Mouse (Mus musculus) adrenal gland, adult 18-20 months (tissue): Measurements from ENCODE around the gene Olfr1181. TPM values are rescaled to one million over a fixed set of nuclear protein-coding genes. Genes with fewer than 3 reads are reported as not detected.
"Not testable (repeated sequence)": the region's sequence is repeated elsewhere in the genome, so short reads cannot be mapped to it uniquely, and the experiment has no call there.

Source experiments
- DNase-seq, 2 experiments: peaks; one replicate each; pipeline ENCODE4 v3.0.0; 2021 to 2022; ENCODE audit warnings: low spot score in 2 of 2
- long read RNA-seq, 2 experiments: library from polyadenylated mRNA; stranded (forward); transcript quantifications; one replicate each; pipeline ENCODE4 v2.0.0; 2021
- total RNA-seq, 2 experiments: library from RNA; stranded (reverse); gene quantifications; 1 replicate in 1 of 2; 2 replicates in 1 of 2; pipeline ENCODE4 v1.2.3; 2021

The Olfr1181 gene
- total RNA-seq: not detected
- long read RNA-seq, experiment 1: 0 reads
- long read RNA-seq, experiment 2: 0 reads

- DNase-seq: no peak
Measured at GRCm38 (mm10) chr2:88426071-88426470, at the start of gene Olfr1181. TSS of gene Olfr1181 (minus strand) at chr2:88426171.

- DNase-seq: not testable (repeated sequence)
Measured at GRCm38 (mm10) chr2:88454567-88454966, 28.6 kb upstream of the Olfr1181 start, which contains the start of gene Olfr1183. TSS of gene Olfr1183 (plus strand) at chr2:88454867.

- no peak for DNase-seq
Measured at GRCm38 (mm10) chr2:88449031-88449430, 23.1 kb upstream of the Olfr1181 start, which contains the start of gene Gm13757. TSS of gene Gm13757 (minus strand) at chr2:88449131.

GRCm38 (mm10) chr2:88419051-88419450 is 6.9 kb downstream of the Olfr1181 start, which contains the start of gene Olfr1180:
TSS of gene Olfr1180 (minus strand) at chr2:88419151.
- no peak for DNase-seq

- DNase-seq: no peak
Measured at GRCm38 (mm10) chr2:88406353-88406752, 19.6 kb downstream of the Olfr1181 start, which contains the start of gene Olfr1179. TSS of gene Olfr1179 (minus strand) at chr2:88406453.

GRCm38 (mm10) chr2:88386762-88387161 is 39.2 kb downstream of the Olfr1181 start, which contains the start of gene Olfr1178:
TSS of gene Olfr1178 (plus strand) at chr2:88387062.
- DNase-seq: no peak

Other genes starting within 250 kb of the Olfr1181 start
- gene Olfr1168, start 244.3 kb downstream of the Olfr1181 start, total RNA-seq: not detected
- gene Olfr1170, start 197.8 kb downstream of the Olfr1181 start, total RNA-seq: not detected
- gene Olfr1173, start 146.3 kb downstream of the Olfr1181 start, total RNA-seq: not detected
- not detected for gene Olfr1174-ps, start 111.0 kb downstream of the Olfr1181 start, total RNA-seq
- gene Olfr1175-ps, start 99.0 kb downstream of the Olfr1181 start, total RNA-seq: not detected
- gene Olfr1176, start 89.5 kb downstream of the Olfr1181 start, total RNA-seq: not detected
- not detected for gene Olfr1177-ps, start 79.7 kb downstream of the Olfr1181 start, total RNA-seq
- not detected for gene Olfr1178, start 39.1 kb downstream of the Olfr1181 start, total RNA-seq
- gene Olfr1179, start 19.7 kb downstream of the Olfr1181 start, total RNA-seq: not detected
- not detected for gene Olfr1180, start 7.0 kb downstream of the Olfr1181 start, total RNA-seq
- not detected for gene Gm13757, start 23.0 kb upstream of the Olfr1181 start, total RNA-seq
- gene Olfr1183, start 28.7 kb upstream of the Olfr1181 start, total RNA-seq: not detected
- gene Olfr1184, start 57.4 kb upstream of the Olfr1181 start, total RNA-seq: not detected
- not detected for gene Olfr1185-ps1, start 67.1 kb upstream of the Olfr1181 start, total RNA-seq
- not detected for gene Olfr1186, start 92.4 kb upstream of the Olfr1181 start, total RNA-seq
- gene Olfr1188, start 130.8 kb upstream of the Olfr1181 start, total RNA-seq: not detected
- not detected for gene Olfr1189, start 160.3 kb upstream of the Olfr1181 start, total RNA-seq
- gene Olfr1191-ps1, start 214.4 kb upstream of the Olfr1181 start, total RNA-seq: not detected
- gene Olfr1192-ps1, start 222.3 kb upstream of the Olfr1181 start, total RNA-seq: not detected
- gene Olfr1193, start 249.5 kb upstream of the Olfr1181 start, total RNA-seq: not detected